Mouse (Mus musculus) megakaryocyte, embryonic 14.5 days (primary cell): ENCODE data around the gene Tnnt2.

Source experiments
- FLI1 ChIP-seq: IDR thresholded peaks from 2 replicates; pipeline ENCODE4 v1.6.1; 2012; ENCODE audit warnings: low read length, inconsistent platforms, mixed read lengths
- GATA1 ChIP-seq: IDR thresholded peaks from 3 replicates; pipeline ENCODE4 v1.6.1; 2012; ENCODE audit warnings: mixed read lengths, low read length, inconsistent platforms, borderline replicate concordance

DNA sequence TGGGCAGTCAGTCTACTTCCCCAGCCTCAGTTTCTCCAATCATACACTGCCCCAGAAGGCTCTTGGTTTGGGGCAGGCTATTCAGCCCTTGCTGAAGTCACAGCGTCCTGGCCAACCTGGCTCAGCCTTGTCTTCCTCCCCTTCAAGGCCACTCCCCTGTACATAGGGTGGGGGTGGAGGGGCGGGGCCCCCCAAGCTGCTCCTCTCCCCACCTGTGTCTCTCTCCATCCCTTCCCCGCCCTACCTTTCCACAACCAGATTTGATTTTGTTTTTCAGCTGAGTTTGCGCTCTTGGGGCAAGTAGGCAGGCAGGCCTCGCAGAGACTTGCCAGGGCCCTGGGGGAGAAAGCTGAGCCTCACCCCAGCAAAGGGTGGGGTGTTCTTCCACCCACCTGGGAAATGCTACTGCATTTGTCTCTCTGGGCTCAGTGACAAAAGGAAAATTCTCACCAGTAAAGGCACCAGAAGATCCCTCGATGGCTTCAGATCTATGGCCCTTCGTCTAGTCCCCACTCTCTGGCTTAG lies 63.9 kb downstream of the Tnnt2 start:
- TF ChIP-seq GATA1 (no peak), FLI1 (no peak)
